Mouse (Mus musculus) thymus, adult 2 months (tissue): ENCODE results near the gene Crip2. TPM values are rescaled to one million over a fixed set of nuclear protein-coding genes. Genes with fewer than 3 reads are reported as not detected.
A peak's percentile ranks its signal among the peaks of the same experiment; 100 is the strongest.

Source experiments
- DNase-seq: peaks from one replicate; pipeline ENCODE4 v3.0.0; 2021
- H3K27ac ChIP-seq: fragments of 200-500 bp; 2 replicates; pipeline ENCODE4 v1.5.1; 2012; ENCODE audit warnings: low read length, control low read depth; ENCODE audit not compliant: control insufficient read depth, insufficient read depth
- H3K27me3 ChIP-seq: fragments of 200-500 bp; 2 replicates; pipeline ENCODE4 v1.6.1; 2012; ENCODE audit warnings: mild to moderate bottlenecking, low read length, moderate library complexity, mixed read lengths; ENCODE audit not compliant: control insufficient read depth, insufficient read depth
- H3K36me3 ChIP-seq: fragments of 200-500 bp; 2 replicates; pipeline ENCODE4 v1.6.1; 2012; ENCODE audit warnings: mild to moderate bottlenecking, low read length, moderate library complexity; ENCODE audit not compliant: control insufficient read depth, insufficient read depth
- H3K4me1 ChIP-seq: fragments of 200-500 bp; replicated peaks from 2 replicates; pipeline ENCODE4 v1.6.1; 2012; ENCODE audit warnings: low read length; ENCODE audit not compliant: control insufficient read depth, insufficient read depth
- H3K4me3 ChIP-seq: fragments of 200-500 bp; 2 replicates; pipeline ENCODE4 v1.5.1; 2012; ENCODE audit warnings: mild to moderate bottlenecking, low read length, control low read depth, moderate library complexity; ENCODE audit not compliant: control insufficient read depth, insufficient read depth
- CTCF ChIP-seq: fragments of 200-500 bp; IDR thresholded peaks from 2 replicates; pipeline ENCODE4 v1.5.1; 2012; ENCODE audit warnings: mild to moderate bottlenecking, control low read depth, low read length, moderate library complexity, borderline replicate concordance; ENCODE audit not compliant: control insufficient read depth, poor library complexity, insufficient read depth; ENCODE audit errors: extremely low read depth
- POLR2A ChIP-seq: fragments of 200-500 bp; IDR thresholded peaks from 2 replicates; pipeline ENCODE4 v1.6.1; 2012; ENCODE audit warnings: mild to moderate bottlenecking, low read length, control low read depth, moderate library complexity; ENCODE audit not compliant: control insufficient read depth, poor library complexity, insufficient read depth; ENCODE audit errors: extremely low read depth
- WGBS: fragments of 180-500 bp; shearing (Covaris S2); methylation state at CpG from one replicate; pipeline ENCODE4 v1.1.7; 2018; 5-methylcytosine and 5-hydroxymethylcytosine counted together
- polyA plus RNA-seq: library from polyadenylated mRNA; depleted of rRNA; stranded (reverse); fragments of >200 nt; gene quantifications from 2 replicates; pipeline ENCODE4 v1.2.3, GENCODE M21; 2012

The Crip2 gene
- polyA plus RNA-seq, 1 experiment: 282 TPM

GRCm38 (mm10) chr12:113101251-113101960, 38.6 kb upstream of the Crip2 start:
- Histone ChIP-seq H3K4me3 (no peak overlapping the region), H3K27me3 (no peaks in the 10 kb centered on the region), H3K27ac (peak overlapping the region; percentile 78), H3K36me3 (no peaks in the 10 kb centered on the region), H3K4me1 (peaks cover 53% of the 10 kb centered on the region)
- no peak for DNase-seq
- TF ChIP-seq CTCF (no peak), POLR2A (no peak)
- 10% methylated on average over 9 of the region's 9 CpGs for WGBS

GRCm38 (mm10) chr12:113102461-113102860, 37.6 kb upstream of the Crip2 start:
- H3K4me1 ChIP-seq: peaks cover 58% of the 10 kb centered on the region
- WGBS: 50% methylated on average over 6 of the region's 6 CpGs
- H3K27me3 ChIP-seq: no peaks in the 10 kb centered on the region
- H3K4me3 ChIP-seq: no peak overlapping the region
- peak overlapping the region; percentile 78; the same call in 1 of the 2 replicates for H3K27ac ChIP-seq
- TF ChIP-seq POLR2A: no peak
- TF ChIP-seq CTCF: 0 out of 2 replicates have a peak, but pooled peaks have one; percentile 48
- peak; percentile 73 for DNase-seq
- H3K36me3 ChIP-seq: no peaks in the 10 kb centered on the region

GRCm38 (mm10) chr12:113103846-113104451, 36.1 kb upstream of the Crip2 start:
- Histone ChIP-seq H3K4me1 (peaks cover 50% of the 10 kb centered on the region), H3K27ac (no peak overlapping the region), H3K36me3 (no peaks in the 10 kb centered on the region), H3K27me3 (no peaks in the 10 kb centered on the region), H3K4me3 (no peak overlapping the region)
- TF ChIP-seq CTCF: peak; percentile 50; the same call in 1 of the 2 replicates
- TF ChIP-seq POLR2A: no peak
- WGBS: 81% methylated on average over 8 of the region's 8 CpGs
- DNase-seq: peak; percentile 32

DNA sequence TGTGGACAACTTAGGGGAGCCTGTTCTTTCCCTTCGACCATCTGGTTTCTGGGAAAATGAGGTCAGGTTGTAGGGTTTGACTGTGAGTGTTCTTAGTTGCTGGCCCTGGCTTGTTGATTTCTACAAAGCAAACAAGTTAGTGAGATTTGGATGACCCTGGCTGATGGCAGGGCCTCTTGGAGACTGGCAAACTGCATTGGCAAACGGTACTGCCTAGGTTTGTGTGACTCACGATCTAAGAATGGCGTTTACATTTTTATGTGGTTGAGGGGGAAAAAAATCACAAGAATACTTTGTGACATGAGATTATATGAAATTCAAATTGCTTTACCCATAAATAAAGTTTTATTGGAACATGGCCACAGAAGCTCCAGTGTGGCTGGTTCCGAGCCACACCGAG, 33.6 kb upstream of the Crip2 start:
- H3K27me3 ChIP-seq: no peaks in the 10 kb centered on the region
- H3K27ac ChIP-seq: no peak overlapping the region
- TF ChIP-seq CTCF: no peak
- TF ChIP-seq POLR2A: no peak
- no peaks in the 10 kb centered on the region for H3K36me3 ChIP-seq
- H3K4me1 ChIP-seq: peaks cover 26% of the 10 kb centered on the region
- 94% methylated on average over 6 of the region's 6 CpGs for WGBS
- DNase-seq: no peak
- no peak overlapping the region for H3K4me3 ChIP-seq

DNA sequence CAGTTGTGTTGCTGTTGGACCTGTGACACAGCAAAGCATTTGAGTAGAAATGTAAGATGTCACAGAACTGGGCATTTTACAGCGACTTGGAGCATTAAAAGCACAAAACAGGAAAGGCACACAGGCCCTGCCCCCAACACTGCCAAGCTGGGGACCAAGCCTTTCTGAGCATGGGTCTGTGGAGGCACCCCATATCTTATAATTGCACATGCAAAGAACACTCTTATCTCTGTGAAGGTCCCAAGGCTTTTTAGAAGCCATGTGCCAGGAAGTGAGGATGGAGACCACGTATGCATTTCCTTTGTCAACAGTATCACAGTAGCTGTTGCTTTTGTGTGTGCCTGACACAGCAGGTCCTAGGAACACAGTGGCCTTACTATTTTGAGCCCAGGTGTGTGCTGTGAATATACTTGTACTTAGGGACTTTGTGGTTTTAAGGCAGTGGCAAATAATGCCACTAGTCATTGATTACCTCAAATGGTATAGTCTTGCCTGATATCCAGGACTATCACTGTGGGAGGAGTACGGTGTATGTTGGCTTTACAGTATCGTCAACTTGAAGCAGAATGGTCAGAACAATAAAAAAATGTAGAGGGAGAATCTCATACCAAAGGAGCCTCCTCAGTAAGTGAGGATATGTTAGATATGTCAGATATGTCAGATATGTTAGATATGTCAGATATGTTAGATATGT, 32.5 kb upstream of the Crip2 start:
- peak overlapping the region; percentile 15; the same call in 1 of the 2 replicates for H3K27ac ChIP-seq
- peaks cover 17% of the 10 kb centered on the region for H3K4me1 ChIP-seq
- H3K4me3 ChIP-seq: no peak overlapping the region
- no peaks in the 10 kb centered on the region for H3K27me3 ChIP-seq
- DNase-seq: no peak
- TF ChIP-seq CTCF: no peak
- TF ChIP-seq POLR2A: no peak
- H3K36me3 ChIP-seq: no peaks in the 10 kb centered on the region
- 57% methylated on average over 4 of the region's 4 CpGs for whole genome bisulfite sequencing

- WGBS: 96% methylated on average over 17 of the region's 17 CpGs
- no peak overlapping the region for H3K27ac ChIP-seq
- H3K4me3 ChIP-seq: no peak overlapping the region
- no peaks in the 10 kb centered on the region for H3K27me3 ChIP-seq
- H3K4me1 ChIP-seq: peaks cover 12% of the 10 kb centered on the region
- DNase-seq: no peak
- no peaks in the 10 kb centered on the region for H3K36me3 ChIP-seq
- no peak for TF ChIP-seq CTCF
- TF ChIP-seq POLR2A: no peak
Observed at GRCm38 (mm10) chr12:113108528-113109283, 31.3 kb upstream of the Crip2 start.
